1 mouse cellular context compared by ENCODE assay signal in genomic region chr2:132846407-132847358, GRCm38 (mm10).
TF ChIP-seq lines count a peak whose summit lies in the region.

Gene Crls1, plus strand, starts transcription at chr2:132846666.

TF ChIP-seq in CH12.LX, 34 proteins besides CTCF, POLR2A, EP300 and RAD21 (continued from another document):
- TF ChIP-seq BHLHE40 (IDR thresholded peaks at IDR 0.05; ENCODE audit: low read depth, low read length), result no peak
- TF ChIP-seq CHD2 (IDR thresholded peaks at IDR 0.05; ENCODE audit: low read length), result no peak
- TF ChIP-seq MAX (IDR thresholded peaks at IDR 0.05; ENCODE audit: low read length), result peak; percentile 88; the same call in 1 of the 2 replicates
- TF ChIP-seq MAZ (IDR thresholded peaks at IDR 0.05; ENCODE audit: low read depth, low read length), result peak; percentile 71; the same call in 1 of the 2 replicates
- TF ChIP-seq ZMIZ1 (IDR thresholded peaks at IDR 0.05; ENCODE audit: low read depth, low read length), result peak; percentile 92
- TF ChIP-seq ZNF384 (IDR thresholded peaks at IDR 0.05; ENCODE audit: low read depth, low read length), result no peak
- no peak for TF ChIP-seq RCOR1 (conservative IDR thresholded peaks at IDR 0.05; ENCODE audit: low read depth, low read length)
- no peak for TF ChIP-seq PAX5 (IDR thresholded peaks at IDR 0.05; ENCODE audit: low read length)
- TF ChIP-seq GABPA (IDR thresholded peaks at IDR 0.05; ENCODE audit: insufficient replicate concordance, low read depth, low read length), result peak; percentile 32; the same call in 1 of the 2 replicates
- TF ChIP-seq SMC3 (IDR thresholded peaks at IDR 0.05; ENCODE audit: low read depth, low read length), result peak; percentile 78
- no peak for TF ChIP-seq CHD1 (IDR thresholded peaks at IDR 0.05; ENCODE audit: low read depth, low read length)
- no peak for TF ChIP-seq JUND (conservative IDR thresholded peaks at IDR 0.05; ENCODE audit: low read depth, low read length)
- TF ChIP-seq MXI1 (IDR thresholded peaks at IDR 0.05; ENCODE audit: low read depth, low read length), result peak; percentile 93
